Mouse (Mus musculus): ENCODE measurements around the gene Spata7. TPM values are rescaled to one million over a fixed set of nuclear protein-coding genes. Genes with fewer than 3 reads are reported as not detected.

The Spata7 gene
- total RNA-seq, 2 experiments from 2014 or later = 24.2 to 25.6 TPM

DNA sequence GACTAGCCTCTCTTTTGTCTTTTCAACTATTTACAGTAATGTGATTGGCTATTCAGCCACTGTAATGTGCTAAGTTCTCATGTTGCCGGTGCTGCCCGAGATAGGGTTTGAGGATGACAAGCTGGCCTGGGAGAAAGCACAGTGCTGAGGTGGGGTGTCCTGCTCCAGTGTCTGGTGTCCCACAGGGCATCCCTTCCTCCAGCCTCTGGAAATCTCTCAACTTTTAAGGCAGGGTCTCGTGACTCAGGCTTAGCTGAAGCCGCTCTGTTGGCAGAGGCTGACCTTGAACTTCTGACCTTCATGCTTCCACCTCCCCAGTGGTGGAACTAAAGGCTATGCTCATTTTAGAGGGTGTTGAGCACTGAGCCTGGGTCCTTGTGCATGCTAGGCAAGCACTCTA lies 42.5 kb downstream of the Spata7 start:
- DNase-seq (ENCODE audit: low spot score in 2 of 2) = no peak

DNA sequence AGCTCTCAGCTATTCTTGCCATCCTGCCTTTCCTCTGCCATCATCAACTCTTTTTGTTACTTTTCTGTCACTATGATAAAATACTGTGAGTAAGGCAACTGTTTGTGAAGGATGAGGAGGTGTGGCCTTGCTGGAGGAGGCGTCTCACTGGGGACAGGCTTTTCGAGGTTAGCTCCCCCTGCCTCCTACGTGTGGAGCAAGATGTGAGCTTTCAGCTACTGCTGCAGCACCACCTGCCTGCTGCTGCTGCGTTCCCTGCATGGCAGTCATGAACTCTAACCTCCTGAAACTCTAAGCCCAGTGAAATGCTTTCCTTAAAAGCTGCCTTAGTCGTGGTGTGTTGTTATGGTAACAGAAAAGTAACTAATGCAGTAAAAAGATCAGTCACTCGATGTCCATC lies 45.9 kb downstream of the Spata7 start:
- no peak for DNase-seq (ENCODE audit: low spot score in 2 of 2)

DNA sequence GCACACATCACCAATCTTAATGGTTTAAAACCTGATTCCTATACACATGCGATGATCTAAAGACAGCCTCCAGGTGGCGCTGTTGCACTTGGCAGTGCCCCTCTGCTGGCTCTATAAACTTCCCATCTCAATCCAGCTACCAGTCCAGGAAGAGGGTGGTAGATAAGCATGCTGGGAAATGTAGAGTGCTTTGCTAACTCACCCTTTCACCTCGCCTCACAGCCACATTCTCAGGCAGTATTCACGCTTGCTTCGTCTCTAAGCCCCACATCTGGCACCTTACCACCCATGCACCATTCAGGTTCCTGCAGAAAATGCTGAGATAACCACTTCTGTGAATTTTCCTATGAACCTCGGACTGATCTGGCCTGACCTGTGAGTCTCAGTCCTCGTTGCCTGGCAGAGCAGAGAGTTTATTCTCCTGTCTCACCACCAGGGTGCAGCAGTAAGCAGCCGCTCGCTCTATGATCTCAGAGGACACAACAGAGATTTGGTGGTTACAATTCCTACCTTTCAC lies 46.7 kb downstream of the Spata7 start:
- peak; percentile 61 to 86 for DNase-seq (ENCODE audit: low spot score in 2 of 2)

DNA sequence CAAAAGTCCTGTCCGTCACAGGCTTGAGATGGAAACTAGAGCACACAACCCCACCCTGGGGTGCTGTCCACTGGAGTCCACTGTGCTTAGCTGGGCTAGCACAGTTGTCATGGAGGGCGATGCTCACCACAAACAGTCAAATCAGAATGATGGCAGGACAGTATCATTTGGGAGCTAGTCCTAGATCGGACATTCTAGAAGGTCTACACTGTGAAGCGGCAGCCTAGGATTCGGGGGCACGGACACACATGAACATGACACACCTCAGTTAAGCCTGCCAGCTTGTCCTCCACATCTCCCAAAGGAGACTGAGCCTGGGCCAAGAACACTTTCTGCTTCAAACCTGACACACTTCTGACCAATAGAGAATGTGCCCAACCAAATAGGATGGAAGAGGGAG lies 48.9 kb downstream of the Spata7 start:
- no peak for DNase-seq (ENCODE audit: low spot score in 2 of 2)

DNA sequence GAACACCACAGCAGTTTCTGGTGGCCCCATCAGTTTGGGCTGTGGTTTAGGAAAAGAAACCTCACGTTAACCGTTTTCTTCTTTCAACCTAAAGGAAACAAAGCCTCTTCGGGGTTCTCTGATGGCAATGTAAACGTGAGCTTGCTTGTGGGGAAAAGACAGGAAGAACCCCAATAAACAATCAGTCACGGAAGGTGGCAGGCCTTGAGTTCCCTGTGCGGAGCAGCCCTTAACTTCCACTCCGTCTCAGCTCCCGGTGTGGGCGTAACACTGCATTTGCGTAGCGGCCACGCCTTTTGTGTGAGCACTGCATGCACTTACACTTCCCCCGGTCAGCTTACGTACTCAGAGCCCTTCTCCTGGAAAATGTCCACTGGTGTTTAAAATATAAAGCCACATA lies 49.4 kb downstream of the Spata7 start:
- DNase-seq (ENCODE audit: low spot score in 2 of 2) = no peak

DNA sequence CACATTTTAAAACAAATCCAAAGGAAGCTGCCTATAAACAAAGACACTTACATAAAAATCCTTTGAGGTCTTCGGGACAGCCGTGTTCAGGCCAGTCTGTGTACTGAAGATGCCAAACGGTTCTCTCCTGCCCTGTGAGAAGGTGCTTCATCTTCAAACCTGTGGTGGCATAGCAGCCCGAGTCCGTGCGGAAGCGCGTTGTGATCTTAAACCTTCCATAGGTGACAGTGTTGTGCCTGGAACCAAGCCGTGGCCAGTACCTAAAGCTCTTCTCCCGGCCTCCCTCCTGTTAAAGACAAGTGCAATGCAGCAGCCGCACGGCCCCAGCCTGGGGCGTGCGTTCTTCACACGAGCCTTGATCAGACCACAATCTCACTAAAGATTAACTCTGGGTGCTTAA lies 51.9 kb downstream of the Spata7 start:
- no peak for DNase-seq (ENCODE audit: low spot score in 2 of 2)

DNA sequence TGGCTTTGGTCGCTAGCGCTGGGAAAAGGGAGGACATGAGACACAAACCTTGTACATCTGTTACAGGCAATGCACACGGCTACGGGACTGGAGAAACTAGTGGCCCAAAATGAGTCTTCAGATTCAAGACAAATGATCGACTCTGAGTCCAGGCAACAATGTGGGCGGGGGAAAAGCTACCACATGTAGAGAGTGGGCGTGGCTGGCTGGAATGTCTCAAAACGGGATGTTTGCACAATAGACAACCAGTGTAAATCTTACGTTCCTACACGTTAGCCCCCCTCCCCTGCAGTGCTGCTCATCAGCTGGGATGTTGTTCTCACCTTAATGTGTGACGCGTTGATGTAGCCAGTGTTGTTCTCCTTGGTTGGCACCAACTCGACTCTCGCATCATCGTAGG lies 54.2 kb downstream of the Spata7 start:
- DNase-seq (ENCODE audit: low spot score in 2 of 2) = no peak

DNA sequence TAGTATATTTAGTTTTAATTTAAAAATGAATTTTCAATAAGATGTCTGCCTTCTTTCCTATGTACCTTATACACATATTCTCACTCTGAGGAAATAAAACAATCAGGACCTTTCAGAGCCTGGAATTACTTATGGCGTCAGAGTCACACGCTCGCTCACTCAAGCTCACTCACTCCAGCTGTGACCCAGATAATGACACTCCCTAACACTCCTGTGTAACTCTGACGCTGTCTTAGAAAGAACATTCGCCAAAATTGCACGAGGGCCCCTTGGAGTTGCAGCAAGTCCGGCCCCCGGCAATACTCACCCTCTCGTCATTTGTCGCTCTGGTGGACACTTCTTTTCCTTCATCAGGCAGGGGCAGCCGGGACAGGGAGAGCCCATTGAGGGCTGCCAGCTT lies 55.2 kb downstream of the Spata7 start:
- no peak for DNase-seq (ENCODE audit: low spot score in 2 of 2)

DNA sequence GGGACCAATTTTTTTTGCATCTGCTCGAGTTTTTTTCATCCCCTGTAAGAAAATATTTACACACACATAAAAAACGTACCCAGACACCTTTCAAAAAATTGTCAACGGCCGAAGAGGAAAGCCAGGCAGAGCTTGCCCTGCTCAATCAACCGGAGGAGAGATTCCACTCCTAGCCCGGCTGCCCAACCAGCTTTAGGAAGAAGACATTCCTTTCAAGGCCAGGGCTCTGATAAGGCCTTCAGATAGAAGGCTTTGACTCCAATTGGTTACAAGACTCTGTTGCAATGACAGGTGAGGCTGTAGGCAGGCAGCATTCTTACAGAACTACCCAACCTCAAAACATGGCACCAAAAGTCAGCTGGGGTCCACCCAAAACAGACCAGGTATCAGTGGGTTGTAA lies 55.6 kb downstream of the Spata7 start:
- no peak for DNase-seq (ENCODE audit: low spot score in 2 of 2)

DNA sequence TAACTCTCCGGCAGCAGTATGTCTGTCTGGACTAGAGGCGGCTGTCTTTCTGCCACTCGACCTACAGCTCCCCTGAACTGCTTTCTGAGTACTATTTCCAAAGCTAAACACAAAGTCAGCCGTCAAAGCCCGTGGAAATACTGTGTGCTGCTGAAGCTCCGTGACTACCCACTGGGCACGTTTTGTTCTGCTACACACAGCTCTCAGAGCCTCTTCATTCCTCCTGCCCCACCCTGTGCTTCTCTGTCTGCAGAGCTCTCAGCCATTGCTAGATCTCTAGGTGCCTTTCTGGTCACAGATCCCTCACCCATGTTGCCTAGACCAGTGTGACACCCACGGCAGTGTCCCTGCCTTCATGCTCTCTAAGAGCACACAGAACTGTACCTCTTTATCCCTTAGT lies 62.3 kb downstream of the Spata7 start:
- DNase-seq (ENCODE audit: low spot score in 2 of 2) = no peak

DNA sequence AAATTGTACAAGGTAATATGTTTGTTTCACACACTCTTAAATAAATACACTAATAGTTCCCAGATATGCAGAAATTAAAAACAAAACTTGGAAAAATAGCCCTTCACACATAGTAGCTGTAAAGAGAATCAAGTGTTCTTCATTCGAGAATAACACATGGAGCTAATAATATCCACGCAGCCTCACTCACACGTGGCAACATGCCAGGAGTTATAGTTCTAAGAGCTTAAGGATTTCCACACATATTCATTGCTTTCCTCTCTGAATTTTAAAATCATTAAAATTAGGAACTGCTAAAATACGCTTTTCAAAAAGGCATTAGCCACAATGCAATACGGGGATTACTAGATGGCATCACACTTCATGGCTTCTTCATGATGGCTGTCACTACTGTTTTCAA lies 69.2 kb downstream of the Spata7 start:
- no peak for DNase-seq (ENCODE audit: low spot score in 2 of 2)

DNA sequence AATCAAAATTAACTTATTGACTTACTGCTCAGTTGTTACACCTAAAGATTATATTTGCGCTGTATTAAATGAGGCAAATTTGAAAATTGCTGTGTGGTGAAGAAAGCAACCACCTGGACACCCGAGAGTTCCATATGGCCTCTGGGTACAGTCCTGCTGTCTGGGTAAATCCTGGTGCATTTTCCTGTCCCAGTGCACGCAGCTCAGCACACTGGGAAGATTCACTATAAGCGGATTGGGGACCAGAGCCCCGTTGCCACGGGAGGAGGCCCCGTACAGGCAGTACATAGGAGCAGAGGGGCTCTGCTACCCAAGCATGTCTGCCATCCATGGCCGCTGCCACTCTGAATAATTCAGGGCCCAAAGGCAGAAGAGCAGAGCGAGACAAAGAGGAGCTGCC lies 73.6 kb downstream of the Spata7 start:
- peak in 1 of 2 experiments; percentile 50 for DNase-seq (ENCODE audit: low spot score in 2 of 2)

DNA sequence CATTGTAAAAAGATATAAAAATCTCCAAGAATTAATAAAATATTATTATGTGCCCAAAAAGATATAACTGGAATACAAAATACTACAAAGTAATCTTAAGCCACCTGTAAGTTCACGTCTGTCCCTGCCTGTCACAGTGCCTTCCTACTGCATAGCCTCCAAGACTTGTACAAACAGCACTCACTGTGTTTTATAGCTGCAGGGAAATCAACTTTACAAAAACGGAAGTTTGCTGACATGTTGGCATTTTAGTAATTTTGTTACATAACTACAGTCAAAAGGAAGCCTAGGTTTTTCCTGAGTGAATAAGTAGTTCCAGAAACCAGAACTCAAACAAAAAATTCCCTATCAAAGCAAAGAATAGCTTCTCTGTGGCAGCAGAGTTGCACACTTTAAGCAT lies 75.6 kb downstream of the Spata7 start:
- no peak for DNase-seq (ENCODE audit: low spot score in 2 of 2)

DNA sequence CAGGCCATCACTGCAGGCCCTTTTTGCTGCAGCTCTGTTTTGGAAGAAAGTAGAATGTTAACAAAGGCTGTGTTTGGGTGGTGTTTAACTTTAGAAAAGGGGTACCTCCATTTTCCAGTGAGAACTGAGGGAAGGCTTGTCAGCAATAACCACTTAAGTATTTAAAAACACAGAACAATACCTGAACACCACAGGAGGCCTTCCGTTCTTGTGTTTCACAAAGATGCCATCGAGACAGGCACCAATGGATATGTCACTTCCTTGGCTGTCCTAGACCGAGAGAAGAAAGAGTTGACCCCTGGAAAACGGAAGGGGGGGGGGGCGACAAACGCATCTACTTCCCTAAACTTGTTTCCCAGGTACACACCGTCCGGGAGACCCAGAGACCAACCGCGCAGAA lies 76.0 kb downstream of the Spata7 start:
- no peak for DNase-seq (ENCODE audit: low spot score in 2 of 2)

DNA sequence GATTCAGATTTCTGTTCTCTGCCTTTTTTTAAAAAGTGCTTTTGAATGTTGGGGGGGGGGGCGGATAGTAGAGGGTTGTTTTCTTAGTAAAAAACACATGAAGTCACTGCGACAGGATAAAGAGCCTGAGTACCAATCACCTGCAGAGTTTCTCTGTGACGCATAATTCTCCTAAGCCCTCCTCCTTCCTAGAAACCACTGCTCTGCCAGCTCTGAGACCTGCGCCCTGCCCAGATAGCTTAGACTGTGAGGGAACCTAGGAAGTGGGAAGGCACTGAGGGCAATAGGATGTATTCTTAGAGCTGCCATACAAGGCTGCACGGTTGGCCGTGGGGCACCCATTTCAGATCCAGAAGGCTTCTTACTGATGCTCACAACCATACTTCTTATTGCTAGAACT lies 84.9 kb downstream of the Spata7 start:
- DNase-seq (ENCODE audit: low spot score in 2 of 2) = no peak

DNA sequence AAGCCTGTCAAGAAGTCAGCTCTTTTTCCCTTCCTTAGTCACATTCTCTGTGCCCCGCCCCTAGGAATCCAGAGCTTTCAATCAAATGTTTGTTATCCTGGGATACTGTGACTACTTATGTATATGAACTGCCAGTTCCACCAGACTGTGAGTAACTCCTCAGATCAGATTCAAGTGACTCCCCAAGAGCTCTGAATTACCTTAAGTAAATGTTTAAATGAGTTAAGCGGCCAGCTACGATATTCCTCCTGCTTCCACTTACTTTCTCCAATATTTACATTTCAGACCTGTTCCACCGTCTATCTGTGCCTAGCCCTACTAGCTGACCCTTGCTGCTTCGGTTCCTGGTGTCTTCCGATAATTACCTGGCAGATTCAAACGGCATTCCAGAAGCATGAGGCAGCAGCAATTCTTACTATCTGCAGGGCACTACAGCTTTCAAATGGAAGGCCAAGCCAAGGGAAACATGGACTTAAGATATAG lies 85.7 kb downstream of the Spata7 start:
- DNase-seq (ENCODE audit: low spot score in 2 of 2) = no peak

DNA sequence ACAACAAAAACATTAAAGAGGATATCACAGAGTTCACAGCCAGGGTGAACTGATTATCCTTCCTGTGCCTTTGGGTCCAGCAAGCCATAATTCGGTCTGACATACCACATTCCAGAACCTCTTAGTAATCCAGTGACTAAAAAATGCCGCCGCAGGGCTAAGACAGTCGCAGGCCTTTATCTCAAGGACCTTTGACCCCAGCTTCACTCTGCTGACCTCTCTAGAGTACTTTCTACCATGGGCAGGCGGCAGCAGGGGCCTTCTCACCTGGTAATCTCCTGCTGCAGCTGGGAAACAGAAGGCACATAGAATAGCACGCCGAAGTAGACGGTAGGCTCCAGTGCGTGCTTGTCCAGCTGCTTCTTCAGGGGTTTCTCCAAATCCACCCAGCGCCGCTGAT lies 86.8 kb downstream of the Spata7 start:
- DNase-seq (ENCODE audit: low spot score in 2 of 2) = no peak

DNA sequence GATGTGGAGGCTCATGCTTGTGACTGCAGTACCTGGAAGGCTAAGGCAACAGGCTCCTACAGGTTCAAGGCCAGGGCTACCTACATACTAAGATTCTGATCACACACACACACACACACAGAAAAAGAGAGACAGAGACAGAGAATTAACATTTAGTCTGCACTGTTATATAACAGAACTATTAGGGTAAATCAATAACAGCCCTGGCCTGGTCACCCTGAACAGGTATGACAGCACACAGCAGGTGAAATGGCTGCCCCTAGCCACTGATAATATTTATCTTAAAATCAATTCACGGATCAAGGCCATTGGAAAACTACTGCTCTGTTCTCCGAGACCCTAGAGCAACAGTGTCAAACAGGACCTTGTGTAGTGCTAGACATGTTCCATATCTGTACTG lies 88.2 kb downstream of the Spata7 start:
- DNase-seq (ENCODE audit: low spot score in 2 of 2) = no peak

Other genes starting within 250 kb of the Spata7 start
- gene Kcnk10, start 49.8 kb upstream of the Spata7 start, total RNA-seq (2021) = 10 to 100 TPM; 15.2 to 15.7 TPM
- gene Ptpn21, start 109.2 kb downstream of the Spata7 start, total RNA-seq (2021) = 1 to 10 TPM; 6.8 to 7.1 TPM
- gene Zc3h14, start 118.8 kb downstream of the Spata7 start, total RNA-seq (2021) = 10 to 100 TPM; 90.4 to 93.2 TPM